Mouse (Mus musculus): ENCODE measurements around the gene Rtbdn.

DNA sequence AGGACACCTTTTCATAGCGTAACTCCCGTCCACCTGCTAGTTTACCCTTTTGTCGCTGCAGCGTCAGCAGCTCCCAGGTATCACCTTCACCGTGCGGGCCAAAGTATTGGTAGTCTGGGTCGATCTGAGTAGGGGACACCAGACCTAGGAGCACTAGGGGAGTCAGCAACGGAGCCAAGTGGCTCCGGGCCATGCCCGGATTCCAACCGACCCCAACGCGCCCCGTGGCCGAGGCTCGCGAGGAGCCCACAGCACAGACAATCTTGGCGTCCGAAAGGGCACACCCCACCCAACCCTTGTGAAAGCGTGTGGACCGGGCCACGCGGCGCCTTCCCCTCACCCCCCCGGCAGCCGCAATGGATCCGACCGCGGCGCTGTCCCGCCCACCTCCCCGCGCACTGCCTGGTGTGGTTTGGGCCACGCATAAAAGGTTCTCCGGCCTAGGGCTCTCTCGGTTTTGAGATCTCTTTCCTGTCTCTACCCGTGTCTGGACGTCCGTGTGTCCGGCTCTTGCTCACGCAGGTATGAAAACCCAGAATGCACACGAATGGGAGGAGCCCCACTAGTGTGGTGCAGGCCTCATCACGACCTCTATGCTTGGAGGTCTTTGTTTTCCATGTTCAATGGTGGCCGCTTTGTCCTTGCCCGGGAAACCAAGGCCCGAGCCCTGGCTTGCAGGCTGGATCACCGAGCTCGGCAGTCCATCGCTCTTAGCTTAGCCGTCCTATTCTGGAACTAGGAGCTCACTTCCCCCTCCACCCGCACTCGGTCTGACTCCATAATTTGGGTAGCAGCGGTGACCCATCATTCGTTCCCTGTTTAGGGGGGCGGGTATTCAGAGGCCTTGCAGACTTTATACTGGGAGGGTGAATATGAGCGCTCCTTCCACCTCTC lies 22.7 kb downstream of the Rtbdn start, which contains the start of the genes Gm49661, Prdx2 and Rnaseh2a:
- peak; percentile 85; the same call in 1 of the 2 replicates for TF ChIP-seq POLR2A (IDR thresholded peaks at IDR 0.05; ENCODE audit: borderline replicate concordance, low read depth, low read length)
- no peak for TF ChIP-seq CTCF (IDR thresholded peaks at IDR 0.05; ENCODE audit: low read depth, low read length)
